Mouse (Mus musculus): Measurements from ENCODE around the gene Zc3h12c. TPM values are rescaled to one million over a fixed set of nuclear protein-coding genes. Genes with fewer than 3 reads are reported as not detected.

The Zc3h12c gene
- polyA plus RNA-seq (2012; ENCODE audit: insufficient read depth, insufficient read length, low replicate concordance, missing spikeins), result 44.8 TPM in 1 of 2 replicates, not detected in the other

DNA sequence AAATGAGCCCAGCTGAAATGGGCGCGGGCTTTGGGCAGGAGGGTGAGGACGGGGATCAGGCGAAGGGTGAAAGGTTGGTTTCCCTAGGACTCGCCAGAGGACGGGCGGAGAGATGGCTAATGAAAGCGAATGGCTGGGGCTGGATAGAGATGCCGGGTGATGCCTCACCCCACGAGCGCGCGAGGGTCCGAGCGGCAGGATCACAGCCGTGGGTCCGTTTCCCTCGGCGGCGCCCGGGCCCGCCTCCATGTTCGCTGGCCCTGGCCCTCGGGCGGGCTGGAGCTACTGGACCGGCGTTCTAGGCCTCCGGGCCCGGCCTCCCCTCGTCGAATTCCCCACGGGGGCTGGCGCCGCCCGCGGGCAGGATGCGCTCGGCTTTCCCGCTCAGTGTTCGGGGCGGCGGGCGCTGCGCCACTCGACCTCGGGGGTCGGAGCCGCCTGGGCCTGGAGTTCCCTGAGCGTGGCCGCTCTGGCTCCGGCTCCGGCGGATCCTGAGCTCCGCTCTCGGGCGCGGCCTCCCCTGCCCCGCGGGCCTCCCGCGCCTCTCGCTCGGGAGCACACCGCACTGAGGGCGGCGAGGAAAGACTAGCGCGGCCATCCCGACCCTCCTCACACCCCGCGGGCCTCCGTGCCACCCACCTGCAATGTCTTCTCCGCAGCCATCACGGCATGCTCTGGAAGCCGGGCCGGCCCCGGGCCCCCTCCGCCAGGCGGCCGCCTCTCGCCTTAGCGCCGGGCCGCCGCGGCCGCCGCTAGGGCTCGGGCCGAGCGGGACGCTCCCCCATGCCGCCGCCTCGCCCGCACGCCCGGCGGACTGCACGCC, at the start of gene Zc3h12c:
Gene Zc3h12c, minus strand, starts transcription at position 710 of the 823 bp plus-strand sequence.
- no peak for TF ChIP-seq CTCF (IDR thresholded peaks at IDR 0.05; ENCODE audit: insufficient read depth, low read depth, low read length)
- TF ChIP-seq POLR2A (IDR thresholded peaks at IDR 0.05; ENCODE audit: insufficient read depth, low read depth, low read length), result no peak; the same call in none of the 2 replicates
- WGBS, result under 1% methylated on average over 100 of the region's 100 CpGs
- peak within 1 kb of the TSS; percentile 99 for H3K27ac ChIP-seq (ENCODE audit: insufficient read depth, low read depth, low read length)
- peak within 1 kb of the TSS; percentile 100 for H3K4me3 ChIP-seq (ENCODE audit: insufficient read depth, low read depth, low read length)
- H3K4me1 ChIP-seq (ENCODE audit: control insufficient read depth, insufficient read depth, low read length), result peaks cover 8% of the 10 kb centered on the region; the same call in 1 of the 2 replicates

DNA sequence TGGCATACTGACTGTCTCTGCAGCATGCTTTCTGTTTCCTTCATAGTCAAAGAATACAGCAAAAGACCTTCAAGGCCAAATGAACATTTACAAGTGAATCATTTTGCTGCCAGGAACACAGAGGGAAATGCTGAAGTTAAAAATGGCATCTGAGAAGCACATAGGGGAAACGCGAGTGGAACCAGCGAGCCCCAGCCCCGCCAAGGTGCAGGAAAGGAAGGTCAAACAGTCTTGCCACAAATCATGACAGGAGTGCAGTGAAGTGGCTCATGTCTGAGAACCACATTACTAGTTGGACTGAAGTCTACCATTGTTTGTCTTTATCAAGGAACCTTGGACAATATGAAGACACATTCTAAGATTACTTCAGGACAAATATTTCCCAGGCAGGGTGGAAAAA, 49.3 kb upstream of the Zc3h12c start:
- Histone ChIP-seq H3K27ac (ENCODE audit: insufficient read depth, low read depth, low read length) (no peak overlapping the region), H3K4me1 (ENCODE audit: control insufficient read depth, insufficient read depth, low read length) (no peaks in the 10 kb centered on the region), H3K4me3 (ENCODE audit: insufficient read depth, low read depth, low read length) (no peak overlapping the region)
- TF ChIP-seq CTCF (IDR thresholded peaks at IDR 0.05; ENCODE audit: insufficient read depth, low read depth, low read length), result no peak
- TF ChIP-seq POLR2A (IDR thresholded peaks at IDR 0.05; ENCODE audit: insufficient read depth, low read depth, low read length), result no peak
- WGBS, result 56% methylated on average over 4 of the region's 4 CpGs

DNA sequence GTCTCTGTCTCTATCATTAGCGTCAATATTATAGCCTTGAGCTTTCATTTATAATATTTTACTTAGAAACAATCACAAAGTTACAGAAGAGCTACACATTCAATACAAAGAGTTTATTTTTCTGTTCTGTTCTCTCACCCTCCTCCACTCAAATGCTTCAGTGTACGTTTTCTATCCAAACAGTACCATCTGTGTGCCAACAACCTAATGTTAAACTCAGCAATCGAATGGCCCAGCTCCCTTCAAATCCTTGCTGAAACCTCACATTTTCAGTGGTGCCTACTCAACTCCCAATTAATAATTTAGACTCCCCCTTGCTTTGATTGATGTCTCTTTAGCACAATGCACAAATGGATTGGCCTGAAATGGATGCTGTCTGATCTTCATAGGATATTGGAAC, 46.9 kb upstream of the Zc3h12c start:
- H3K27ac ChIP-seq (ENCODE audit: insufficient read depth, low read depth, low read length), result no peak overlapping the region
- WGBS, result 73% methylated on average over 3 of the region's 3 CpGs

DNA sequence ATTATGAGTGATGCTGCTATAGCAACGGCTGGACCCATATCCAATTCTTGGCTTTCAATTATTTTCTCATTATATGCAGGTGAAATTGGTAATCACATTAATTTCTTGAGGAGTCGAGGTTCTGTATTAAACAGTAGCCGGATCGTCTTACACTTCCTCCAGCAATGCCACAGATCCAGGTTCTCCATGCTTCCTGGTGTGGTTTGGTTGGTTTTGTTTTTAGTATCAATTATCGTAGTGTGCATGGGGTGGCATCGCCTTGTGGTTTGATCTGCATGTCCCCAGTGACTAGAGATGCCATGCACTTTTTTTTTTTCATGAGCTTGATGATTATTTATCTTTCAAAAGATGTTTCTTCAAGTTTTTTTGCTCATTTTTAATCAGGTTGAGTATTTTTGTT, 44.0 kb upstream of the Zc3h12c start:
- WGBS, result 93% methylated on average over 6 of the region's 6 CpGs
- no peak overlapping the region for H3K4me3 ChIP-seq (ENCODE audit: insufficient read depth, low read depth, low read length)
- H3K4me1 ChIP-seq (ENCODE audit: control insufficient read depth, insufficient read depth, low read length), result no peaks in the 10 kb centered on the region
- TF ChIP-seq CTCF (IDR thresholded peaks at IDR 0.05; ENCODE audit: insufficient read depth, low read depth, low read length) (no peak), POLR2A (IDR thresholded peaks at IDR 0.05; ENCODE audit: insufficient read depth, low read depth, low read length) (no peak)
- H3K27ac ChIP-seq (ENCODE audit: insufficient read depth, low read depth, low read length), result no peak overlapping the region

More for the DNA sequence above, 46.9 kb upstream of the Zc3h12c start:
- Histone ChIP-seq H3K4me1 (ENCODE audit: control insufficient read depth, insufficient read depth, low read length) (no peaks in the 10 kb centered on the region), H3K4me3 (ENCODE audit: insufficient read depth, low read depth, low read length) (no peak overlapping the region)
- TF ChIP-seq CTCF (IDR thresholded peaks at IDR 0.05; ENCODE audit: insufficient read depth, low read depth, low read length), result no peak
- no peak for TF ChIP-seq POLR2A (IDR thresholded peaks at IDR 0.05; ENCODE audit: insufficient read depth, low read depth, low read length)

DNA sequence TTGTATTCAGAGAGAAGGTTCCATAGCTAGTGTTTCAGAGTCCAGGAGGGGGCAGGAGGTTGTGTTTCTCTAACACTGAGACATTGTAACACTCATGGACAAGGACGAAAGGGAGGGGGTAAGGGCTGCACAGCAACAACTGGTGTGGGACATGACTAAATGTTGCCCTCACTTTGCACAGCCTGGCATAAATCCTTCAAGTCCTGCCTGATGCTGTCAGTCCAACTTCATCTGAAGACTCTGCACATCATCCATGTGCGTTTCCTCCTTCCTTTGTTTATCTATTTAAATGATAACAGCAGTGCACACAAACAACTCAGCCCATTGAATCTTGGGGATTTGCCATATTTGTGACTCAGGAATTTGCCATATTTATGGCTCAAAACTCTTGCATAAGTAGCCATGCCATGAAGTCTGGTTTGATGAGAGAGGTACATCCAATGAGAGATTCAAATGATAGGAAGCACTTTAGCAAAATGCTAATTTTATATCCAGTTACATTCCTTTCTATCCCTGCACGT, 40.2 kb upstream of the Zc3h12c start:
- H3K4me1 ChIP-seq (ENCODE audit: control insufficient read depth, insufficient read depth, low read length), result no peaks in the 10 kb centered on the region
- H3K4me3 ChIP-seq (ENCODE audit: insufficient read depth, low read depth, low read length), result no peak overlapping the region
- no peak overlapping the region for H3K27ac ChIP-seq (ENCODE audit: insufficient read depth, low read depth, low read length)
- no peak for TF ChIP-seq CTCF (IDR thresholded peaks at IDR 0.05; ENCODE audit: insufficient read depth, low read depth, low read length)
- no peak for TF ChIP-seq POLR2A (IDR thresholded peaks at IDR 0.05; ENCODE audit: insufficient read depth, low read depth, low read length)
- 73% methylated on average over 3 of the region's 3 CpGs for WGBS

DNA sequence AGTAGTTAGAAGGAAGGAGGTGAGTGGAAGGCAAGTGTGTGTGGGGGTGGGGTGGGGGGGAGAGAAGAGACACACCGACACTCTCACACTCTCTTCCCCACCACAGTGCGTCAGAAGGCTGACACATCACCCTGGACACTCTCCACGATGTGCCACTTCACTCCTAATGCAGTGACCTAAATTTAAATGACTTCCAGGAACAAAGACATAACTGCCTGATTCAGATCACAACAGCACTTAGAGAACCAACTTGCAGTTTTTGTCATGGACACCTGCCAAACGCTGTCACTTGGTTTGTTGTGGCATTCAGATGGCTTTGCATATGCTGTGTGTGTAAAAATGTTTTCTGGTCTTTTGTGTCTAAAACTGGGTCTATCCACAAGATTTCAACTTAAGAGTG, 34.8 kb upstream of the Zc3h12c start:
- no peak overlapping the region for H3K27ac ChIP-seq (ENCODE audit: insufficient read depth, low read depth, low read length)
- no peaks in the 10 kb centered on the region for H3K4me1 ChIP-seq (ENCODE audit: control insufficient read depth, insufficient read depth, low read length)
- TF ChIP-seq POLR2A (IDR thresholded peaks at IDR 0.05; ENCODE audit: insufficient read depth, low read depth, low read length) (no peak), CTCF (IDR thresholded peaks at IDR 0.05; ENCODE audit: insufficient read depth, low read depth, low read length) (no peak)
- no peak overlapping the region for H3K4me3 ChIP-seq (ENCODE audit: insufficient read depth, low read depth, low read length)
- WGBS, result 47% methylated on average over 4 of the region's 4 CpGs

DNA sequence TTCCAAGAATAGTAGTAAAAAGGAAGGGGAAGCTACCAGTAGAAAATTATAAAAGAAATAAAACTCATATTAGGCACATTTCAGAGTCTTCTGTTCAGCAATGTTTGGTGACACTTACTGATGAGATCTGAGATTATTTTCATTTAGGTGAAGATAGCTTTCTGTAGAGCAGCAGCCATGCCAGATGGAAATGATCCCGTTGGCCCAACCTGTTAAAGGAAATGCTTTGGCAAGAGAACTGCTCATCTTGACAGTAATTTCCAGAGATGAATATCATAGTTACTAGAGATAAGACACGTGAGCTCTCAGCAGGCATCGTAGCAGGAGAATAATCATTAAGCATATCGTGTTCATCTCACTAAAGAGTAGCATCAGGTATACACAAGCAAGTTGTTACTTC, 31.9 kb upstream of the Zc3h12c start:
- TF ChIP-seq POLR2A (IDR thresholded peaks at IDR 0.05; ENCODE audit: insufficient read depth, low read depth, low read length) (no peak), CTCF (IDR thresholded peaks at IDR 0.05; ENCODE audit: insufficient read depth, low read depth, low read length) (no peak)
- WGBS, result 83% methylated on average over 4 of the region's 4 CpGs
- H3K27ac ChIP-seq (ENCODE audit: insufficient read depth, low read depth, low read length), result no peak overlapping the region

DNA sequence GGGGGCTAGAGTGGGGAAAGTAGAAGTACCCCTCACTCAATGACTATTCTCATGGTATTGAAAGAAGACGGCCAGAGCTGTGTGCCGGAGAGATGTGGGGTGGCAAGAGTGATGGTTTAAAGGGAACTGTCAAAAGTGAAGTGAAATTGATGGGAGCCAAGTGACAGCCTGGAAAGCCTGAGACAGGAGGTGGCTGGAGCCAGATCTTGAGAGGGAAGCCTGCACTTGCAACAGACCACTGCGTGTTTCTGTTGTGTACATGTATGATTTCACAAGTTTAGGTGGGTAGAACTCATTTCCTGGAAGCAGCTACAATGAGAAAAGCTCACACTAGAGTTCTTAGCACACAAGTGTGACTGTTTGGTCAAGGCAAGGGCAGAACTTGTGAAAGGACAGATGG, 27.5 kb upstream of the Zc3h12c start:
- WGBS, result 86% methylated on average over 3 of the region's 3 CpGs
- Histone ChIP-seq H3K27ac (ENCODE audit: insufficient read depth, low read depth, low read length) (no peak overlapping the region), H3K4me1 (ENCODE audit: control insufficient read depth, insufficient read depth, low read length) (no peaks in the 10 kb centered on the region), H3K4me3 (ENCODE audit: insufficient read depth, low read depth, low read length) (no peak overlapping the region)
- TF ChIP-seq CTCF (IDR thresholded peaks at IDR 0.05; ENCODE audit: insufficient read depth, low read depth, low read length), result no peak
- TF ChIP-seq POLR2A (IDR thresholded peaks at IDR 0.05; ENCODE audit: insufficient read depth, low read depth, low read length), result no peak

More for the DNA sequence above, 31.9 kb upstream of the Zc3h12c start:
- Histone ChIP-seq H3K4me3 (ENCODE audit: insufficient read depth, low read depth, low read length) (no peak overlapping the region), H3K4me1 (ENCODE audit: control insufficient read depth, insufficient read depth, low read length) (no peaks in the 10 kb centered on the region)

DNA sequence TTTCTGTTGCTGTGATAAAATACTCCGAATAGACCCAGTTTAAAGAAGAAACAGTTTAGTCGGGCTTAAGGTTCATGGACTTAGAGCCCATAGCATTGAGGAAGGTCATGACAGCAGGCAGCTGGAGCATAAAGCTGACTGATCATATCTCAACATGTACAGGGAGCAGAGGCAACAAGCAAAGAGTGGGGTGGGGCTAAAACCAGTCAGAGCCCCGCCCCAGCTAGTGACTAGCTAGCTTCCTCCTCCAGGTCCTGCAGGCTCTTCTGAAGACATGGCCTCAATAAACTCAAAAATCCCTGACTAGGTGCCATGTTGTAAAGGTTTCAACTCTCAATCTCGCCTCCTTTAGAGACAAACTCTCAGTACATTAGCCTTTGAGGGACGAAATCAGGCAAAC, 25.5 kb upstream of the Zc3h12c start:
- Histone ChIP-seq H3K27ac (ENCODE audit: insufficient read depth, low read depth, low read length) (no peak overlapping the region), H3K4me1 (ENCODE audit: control insufficient read depth, insufficient read depth, low read length) (no peaks in the 10 kb centered on the region), H3K4me3 (ENCODE audit: insufficient read depth, low read depth, low read length) (no peak overlapping the region)
- WGBS, result 88% methylated on average over 5 of the region's 5 CpGs
- TF ChIP-seq POLR2A (IDR thresholded peaks at IDR 0.05; ENCODE audit: insufficient read depth, low read depth, low read length), result no peak
- TF ChIP-seq CTCF (IDR thresholded peaks at IDR 0.05; ENCODE audit: insufficient read depth, low read depth, low read length), result no peak

Data from olfactory bulb, adult 2 months (tissue).